Mouse (Mus musculus): Measurements from ENCODE around the gene Pom121l2.

The Pom121l2 gene

DNA sequence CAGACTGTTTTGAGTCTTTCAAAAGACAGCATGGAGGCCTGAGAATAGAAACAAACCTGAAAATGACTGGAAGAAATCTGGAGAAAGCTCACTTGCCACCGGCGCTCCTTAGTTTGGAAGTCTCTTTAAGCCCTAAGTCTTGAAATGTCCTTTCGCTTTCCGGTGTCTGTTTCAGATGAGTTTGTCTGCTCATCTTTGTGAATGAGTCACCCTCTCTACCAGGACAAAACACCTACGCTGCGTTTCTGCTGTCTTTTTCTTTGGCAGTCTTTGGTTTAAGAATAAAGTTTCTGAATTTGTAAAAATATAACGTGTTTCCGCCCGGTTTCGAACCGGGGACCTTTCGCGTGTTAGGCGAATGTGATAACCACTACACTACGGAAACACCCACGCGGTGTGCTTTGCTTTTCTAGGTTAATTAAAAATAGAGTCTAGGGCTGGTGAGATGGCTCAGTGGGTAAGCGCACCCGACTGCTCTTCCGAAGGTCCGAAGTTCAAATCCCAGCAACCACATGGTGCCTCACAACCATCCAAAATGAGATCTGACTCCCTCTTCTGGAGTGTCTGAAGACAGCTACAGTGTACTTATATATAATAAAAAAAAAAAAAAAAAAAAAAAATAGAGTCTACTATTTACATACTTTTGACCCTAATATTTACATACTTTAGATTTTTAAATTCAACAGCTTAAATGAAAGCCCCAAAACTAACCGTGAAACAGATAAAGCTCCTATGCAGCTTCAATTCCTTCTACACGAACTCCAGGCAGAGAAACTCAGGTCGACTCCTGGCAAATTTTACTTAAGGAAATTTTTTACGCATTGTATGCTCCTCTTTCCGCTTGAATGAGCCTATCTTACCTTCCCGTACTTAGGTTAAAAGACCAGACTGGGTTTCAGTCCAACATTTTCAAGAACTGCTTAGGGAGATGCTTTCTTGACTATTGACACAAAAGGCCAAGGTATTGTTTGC, 34.8 kb downstream of the Pom121l2 start:
- peak; percentile 95 for DNase-seq (ENCODE audit: low read depth, low spot score)

DNA sequence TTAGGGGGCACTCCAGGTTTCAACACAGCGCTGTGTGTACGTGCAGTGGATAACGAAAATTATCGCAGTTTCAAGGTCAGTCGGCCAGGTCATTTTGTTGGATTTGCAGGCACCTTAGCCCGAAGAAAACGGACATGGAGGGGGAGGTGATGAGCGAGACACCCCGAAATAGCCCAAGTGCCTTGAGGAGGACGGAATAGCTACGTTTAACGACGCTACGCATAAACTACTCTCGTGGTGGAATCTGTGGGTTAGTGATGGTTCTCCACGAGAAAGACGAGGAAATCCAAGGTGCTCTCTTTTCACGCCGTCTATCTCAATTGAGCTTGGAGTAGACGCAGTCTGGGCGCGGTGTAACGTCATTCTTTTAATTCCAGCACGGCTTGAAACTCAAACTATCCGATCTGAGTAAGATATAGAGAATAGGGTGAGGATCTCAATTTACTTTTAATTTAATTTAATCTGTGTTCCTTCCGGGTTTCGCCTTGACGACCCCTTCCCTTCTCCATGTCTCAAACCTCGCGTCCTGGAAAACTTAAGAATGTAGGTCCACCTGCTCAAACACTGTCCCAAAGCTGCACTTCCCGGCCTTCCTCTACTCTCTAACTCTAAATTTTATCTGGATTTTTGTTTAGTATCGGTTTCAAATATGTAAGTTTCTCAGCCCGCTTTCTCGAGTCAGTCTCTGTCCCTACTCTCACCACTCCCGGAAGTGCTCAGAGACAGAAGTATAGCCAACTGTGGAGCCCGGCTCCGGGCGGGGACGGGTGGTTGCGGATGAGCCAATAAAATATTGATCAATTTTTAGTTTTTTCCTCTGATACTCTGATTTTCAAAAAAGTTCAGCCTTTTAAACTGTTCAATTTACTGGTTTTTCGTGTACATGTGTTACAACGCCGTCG, 39.2 kb downstream of the Pom121l2 start:
- peak; percentile 61 for DNase-seq (ENCODE audit: low read depth, low spot score)

DNA sequence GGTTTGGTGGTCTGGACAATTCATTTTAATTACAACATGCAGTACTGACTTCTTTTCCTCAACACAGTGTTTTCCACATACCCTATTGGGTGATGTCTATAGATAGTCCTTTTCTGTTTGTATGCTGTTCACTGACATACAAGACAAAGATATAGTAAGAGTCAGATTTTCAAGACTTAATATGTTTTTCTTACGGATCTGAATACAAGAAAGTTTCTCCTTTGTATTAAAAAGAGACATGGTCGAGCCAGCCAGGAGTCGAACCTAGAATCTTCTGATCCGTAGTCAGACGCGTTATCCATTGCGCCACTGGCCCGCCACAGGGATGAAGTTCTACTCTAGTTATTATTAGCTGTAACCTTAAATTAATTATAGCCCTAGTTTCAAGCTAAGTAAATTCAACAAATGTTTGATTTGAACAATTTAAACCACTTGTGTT, 39.9 kb downstream of the Pom121l2 start:
- peak; percentile 87 for DNase-seq (ENCODE audit: low read depth, low spot score)

DNA sequence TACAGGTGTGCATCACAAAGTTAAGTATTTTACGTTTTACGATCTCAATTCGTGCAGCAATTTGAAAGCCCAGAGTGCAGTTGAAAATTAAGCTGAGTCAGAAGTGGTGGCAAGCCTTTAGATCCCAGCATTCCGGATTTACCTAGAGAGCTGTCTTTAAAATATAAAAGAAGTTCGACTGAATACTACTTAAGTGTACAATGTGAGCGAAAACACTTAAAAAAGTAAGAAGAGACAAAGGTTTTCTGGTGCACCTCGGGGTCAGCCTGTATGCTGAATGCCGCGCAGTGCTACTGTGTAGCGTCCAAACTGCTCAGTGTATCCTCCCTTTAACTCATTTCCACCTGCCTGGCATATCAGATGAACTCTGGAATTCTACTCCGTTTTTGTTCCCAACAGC, 40.6 kb downstream of the Pom121l2 start:
- DNase-seq (ENCODE audit: low read depth, low spot score): peak; percentile 62

DNA sequence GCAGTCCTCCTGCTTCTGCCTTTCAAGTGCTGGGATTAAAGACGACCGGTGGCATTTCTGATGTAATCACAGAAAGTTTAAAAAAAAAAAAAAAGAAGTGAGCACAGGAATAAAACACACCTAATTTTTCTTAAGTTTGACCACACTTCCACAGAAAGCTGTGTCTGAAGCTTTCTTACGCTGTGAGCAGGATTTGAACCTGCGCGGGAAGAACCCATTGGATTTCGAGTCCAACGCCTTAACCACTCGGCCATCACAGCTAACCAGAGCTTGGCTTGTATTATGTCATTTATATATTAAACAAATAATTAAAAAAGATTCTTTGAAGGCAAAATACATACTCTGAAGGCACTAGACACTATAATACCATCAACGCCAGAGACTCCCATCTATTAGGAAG, 41.2 kb downstream of the Pom121l2 start:
- peak; percentile 97 for DNase-seq (ENCODE audit: low read depth, low spot score)

DNA sequence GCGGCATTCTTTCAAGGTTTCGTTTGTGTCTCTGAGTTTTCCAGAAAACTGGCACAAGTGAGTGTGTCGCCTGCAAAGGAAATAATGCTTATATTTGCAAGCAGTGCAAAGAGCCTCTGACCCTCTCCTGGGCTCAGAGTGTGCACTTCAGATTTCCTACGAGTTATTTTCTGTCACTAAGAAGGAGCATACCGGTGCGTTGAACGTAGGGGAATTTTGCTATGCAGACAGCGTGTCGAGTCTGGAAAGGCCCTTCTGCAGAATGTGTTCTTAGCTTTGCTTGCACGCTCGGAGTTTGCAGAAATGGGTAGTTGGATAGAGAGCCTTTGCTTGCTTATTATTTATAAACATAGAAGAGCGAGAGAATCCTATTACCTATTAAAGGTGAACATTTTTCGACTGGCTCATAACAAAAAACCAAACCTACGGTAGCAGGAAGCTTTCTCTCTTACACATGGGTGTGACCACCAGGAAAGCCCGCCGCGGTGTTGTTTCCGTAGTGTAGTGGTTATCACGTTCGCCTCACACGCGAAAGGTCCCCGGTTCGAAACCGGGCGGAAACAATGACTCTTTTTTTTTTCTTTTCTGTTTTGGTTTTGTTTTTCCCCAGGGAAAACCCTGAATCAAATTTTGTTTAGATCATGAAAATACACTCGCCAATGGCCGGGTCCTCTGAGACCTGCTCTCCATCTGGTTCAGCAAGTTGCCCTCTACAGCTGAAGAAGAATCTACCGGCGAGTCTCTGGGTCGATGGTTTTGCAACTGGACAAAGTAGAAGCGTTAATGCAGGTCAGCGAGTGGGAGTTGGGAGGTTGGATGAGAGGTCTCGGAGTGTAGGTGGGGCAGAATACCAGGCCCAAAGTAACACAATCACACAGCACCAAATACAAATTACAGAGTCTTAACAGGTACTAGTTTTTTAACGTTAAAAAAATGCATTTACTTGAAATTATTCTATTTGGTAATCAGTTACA, 45.4 kb downstream of the Pom121l2 start:
- peak; percentile 92 for DNase-seq (ENCODE audit: low read depth, low spot score)

DNA sequence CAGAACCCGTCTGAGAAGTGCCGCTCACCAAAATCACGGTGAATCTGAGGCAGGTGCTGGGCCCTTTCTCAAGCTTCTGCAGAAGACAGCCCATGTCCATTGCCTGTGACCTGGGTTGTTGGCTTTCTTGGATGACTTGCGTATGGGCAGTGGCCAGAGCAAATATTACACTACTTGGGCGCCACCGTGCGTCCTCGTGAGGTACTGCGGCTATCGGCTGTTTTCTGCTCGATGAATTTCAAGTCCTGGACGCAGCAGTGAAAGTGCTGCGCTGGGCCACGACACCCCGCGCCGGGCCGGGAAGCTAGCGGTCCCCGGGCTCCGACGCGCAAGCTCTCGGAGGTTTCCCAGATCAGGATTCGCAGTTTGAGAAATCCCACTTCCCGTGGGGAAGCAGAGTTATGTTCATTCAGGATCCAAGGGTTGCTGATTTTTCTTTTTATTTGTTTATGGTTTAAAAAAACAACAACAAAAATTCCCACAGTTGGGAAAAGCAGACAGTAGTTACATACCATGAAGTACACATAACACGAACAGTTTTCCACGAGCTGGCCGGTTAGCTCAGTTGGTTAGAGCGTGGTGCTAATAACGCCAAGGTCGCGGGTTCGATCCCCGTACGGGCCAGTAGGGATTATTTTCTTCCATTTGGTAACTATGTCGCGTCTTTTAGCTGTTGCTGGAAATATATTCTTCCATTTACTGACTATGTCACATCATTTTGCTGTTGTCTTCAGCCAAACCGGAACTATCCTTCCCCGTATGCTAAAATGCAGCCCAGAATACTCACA, 47.9 kb downstream of the Pom121l2 start:
- peak; percentile 97 for DNase-seq (ENCODE audit: low read depth, low spot score)

DNA sequence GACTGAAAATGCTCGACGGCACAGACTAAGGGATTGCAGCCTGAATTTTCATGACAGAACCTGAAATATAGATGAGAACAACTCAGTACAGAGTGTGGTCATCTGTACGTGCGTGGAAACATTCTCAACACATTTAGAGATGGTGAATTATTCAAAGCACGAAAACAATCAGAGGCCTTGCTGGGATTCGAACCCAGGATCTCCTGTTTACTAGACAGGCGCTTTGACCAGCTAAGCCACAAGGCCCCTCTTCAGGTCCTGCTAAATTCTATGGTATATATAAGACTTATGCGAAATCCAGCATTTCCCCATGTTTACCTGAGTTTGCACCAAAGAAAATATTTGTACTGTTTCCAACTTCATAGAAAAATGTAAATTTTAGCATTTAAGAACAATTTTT, 48.9 kb downstream of the Pom121l2 start:
- peak; percentile 77 for DNase-seq (ENCODE audit: low read depth, low spot score)

DNA sequence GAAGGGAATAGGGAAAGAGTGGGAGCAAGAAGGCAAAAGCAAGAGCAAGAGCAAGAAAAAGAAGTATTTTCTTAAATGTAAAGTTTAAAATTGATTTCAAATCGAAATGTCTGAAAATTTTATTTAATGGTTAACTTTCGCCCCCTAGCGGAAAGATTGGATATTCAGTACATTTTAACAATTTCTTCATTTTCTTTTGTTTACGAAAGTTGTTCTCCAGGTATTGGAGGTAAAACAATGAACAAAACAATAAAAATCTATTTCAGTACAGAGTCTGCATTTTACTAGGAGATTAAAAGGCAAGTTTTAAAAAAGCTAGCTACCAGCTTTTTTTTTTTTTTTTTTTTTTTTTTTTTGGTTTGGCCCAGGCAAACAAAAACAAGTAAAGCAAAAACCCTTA, 49.5 kb downstream of the Pom121l2 start:
- DNase-seq (ENCODE audit: low read depth, low spot score): peak; percentile 67

DNA sequence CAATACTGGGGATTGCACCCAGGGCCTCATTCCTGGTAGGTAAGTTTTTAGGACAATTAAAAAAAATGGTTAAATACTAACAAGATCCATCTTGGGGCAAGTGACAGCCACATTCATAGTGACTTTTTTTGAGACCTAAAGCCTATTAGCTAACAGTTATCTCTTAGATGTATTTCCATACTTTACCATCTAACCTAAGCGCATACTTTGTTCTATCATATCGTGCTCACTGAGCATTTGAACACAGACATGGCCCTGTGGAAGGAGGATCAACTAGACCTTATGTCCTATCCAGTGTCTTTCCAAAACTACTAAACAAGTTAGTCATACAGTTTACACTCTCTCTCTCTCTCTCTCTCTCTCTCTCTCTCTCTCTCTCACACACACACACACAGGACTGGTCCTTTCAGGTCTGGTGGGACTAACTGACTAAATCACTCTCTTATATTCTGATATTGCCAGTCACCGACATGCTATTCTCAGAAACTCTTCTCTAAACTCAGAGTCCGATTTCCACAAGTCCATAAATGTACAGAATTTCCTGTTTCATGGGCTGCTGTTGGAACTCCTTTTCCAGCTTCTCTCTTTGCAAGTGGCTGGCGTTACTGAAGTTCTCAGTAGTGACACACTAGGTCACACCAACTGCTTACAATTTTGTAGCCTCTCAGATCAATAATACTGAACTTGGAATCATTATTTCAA, 52.9 kb downstream of the Pom121l2 start:
- peak; percentile 49 for DNase-seq (ENCODE audit: low read depth, low spot score)

DNA sequence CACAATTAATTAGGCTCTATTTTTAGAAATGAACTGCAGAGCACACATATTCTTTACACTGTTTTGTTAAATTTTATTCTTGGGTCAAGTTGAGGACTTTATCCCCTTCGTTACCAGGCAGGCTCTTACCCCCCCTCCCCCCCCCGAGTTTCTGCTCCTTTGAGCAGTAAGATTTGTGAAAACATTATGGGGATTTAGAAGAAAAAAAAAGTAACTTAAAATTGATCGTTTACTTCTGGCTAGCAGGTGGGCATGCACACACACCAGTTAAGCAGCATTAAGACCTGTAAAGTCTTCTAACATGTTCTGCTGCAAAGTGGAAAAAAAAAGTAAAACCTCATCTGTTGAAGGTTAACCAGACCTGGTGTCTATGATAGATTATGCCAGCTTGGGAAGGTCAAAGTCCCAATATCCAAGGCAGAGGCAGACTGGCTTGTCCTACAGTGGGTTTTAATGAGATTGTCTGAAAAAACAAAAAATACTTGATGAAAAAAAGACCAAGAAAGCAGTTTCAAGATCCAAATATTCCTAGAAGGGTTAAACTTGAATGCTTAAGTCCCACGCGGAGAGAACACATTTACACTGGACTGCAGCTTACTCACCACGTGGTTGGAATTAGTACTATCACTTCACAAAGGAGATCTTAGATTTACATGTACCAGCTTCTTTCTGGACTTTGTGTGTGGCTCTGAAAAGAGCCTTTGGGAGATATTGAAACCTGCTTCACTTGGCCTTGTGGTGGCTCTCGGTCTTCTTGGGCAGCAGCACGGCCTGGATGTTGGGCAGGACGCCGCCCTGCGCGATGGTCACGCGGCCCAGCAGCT, 53.7 kb downstream of the Pom121l2 start:
- DNase-seq (ENCODE audit: low read depth, low spot score): peak; percentile 61

DNA sequence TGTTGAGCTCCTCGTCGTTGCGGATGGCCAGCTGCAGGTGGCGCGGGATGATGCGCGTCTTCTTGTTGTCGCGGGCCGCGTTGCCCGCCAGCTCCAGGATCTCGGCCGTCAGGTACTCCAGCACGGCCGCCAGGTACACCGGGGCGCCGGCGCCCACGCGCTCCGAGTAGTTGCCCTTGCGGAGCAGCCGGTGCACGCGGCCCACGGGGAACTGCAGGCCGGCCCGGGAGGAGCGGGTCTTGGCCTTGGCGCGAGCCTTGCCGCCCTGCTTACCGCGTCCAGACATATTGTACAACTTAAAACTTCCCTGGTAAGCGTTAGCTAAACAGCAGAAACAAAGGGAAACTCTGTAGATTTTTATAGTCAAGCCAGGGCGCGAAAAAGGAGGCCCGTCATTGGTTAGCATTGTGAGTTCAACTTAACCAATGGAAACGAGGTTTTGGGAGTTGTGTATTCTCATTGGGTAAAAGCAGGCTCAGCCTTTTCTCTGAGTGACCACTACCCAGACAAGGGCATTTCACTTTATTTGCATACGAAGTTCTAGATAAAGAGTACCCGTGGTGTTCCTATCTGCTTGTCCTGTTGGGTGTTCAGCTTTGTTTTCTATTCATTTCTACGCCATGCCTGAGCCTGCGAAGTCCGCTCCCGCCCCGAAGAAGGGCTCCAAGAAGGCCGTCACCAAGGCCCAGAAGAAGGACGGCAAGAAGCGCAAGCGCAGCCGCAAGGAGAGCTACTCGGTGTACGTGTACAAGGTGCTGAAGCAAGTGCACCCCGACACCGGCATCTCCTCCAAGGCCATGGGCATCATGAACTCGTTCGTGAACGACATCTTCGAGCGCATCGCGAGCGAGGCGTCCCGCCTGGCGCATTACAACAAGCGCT, 54.5 kb downstream of the Pom121l2 start, which contains the start of the genes Hist1h2ah and Hist1h2bk:
TSS of gene Hist1h2ah (minus strand) at position 302 of the 882 bp plus-strand sequence.
TSS of gene Hist1h2bk (plus strand) at position 604 of the 882 bp plus-strand sequence.
- peak; percentile 97 for DNase-seq (ENCODE audit: low read depth, low spot score)

DNA sequence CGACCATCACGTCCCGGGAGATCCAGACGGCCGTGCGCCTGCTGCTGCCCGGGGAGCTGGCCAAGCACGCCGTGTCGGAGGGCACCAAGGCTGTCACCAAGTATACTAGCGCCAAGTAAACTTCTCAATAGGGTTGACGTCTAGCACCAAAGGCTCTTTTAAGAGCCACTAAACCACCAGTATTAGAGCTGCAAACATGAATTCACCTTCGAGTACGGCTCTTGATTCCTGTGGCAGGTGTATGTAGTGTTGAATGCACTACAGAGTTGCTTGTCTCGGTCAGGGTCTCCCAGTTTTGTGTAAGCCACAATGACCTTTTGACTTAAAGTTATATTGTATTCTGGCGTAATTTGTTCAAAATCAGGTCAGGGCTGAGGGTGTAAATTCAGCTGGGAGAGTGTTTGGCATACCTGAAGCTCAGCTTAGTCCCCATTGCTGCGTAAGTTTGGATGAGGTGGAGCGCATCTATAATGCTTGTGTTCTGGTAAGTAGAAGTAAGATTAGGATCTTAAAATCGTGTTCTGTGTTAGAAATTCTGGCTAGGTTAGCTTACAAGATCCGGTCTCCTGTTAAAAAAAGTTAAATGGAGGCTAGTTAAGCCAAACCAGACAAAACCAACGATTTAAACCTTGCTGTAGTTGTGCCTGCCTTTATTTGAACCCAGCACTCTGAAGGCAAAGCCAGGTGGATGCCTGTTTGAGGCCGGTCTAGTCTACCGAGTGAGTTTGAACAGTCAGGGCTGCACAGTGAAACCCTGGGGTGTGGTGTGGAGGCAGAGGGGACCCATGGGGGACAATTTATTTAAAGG, 55.4 kb downstream of the Pom121l2 start:
- peak; percentile 59 for DNase-seq (ENCODE audit: low read depth, low spot score)

DNA sequence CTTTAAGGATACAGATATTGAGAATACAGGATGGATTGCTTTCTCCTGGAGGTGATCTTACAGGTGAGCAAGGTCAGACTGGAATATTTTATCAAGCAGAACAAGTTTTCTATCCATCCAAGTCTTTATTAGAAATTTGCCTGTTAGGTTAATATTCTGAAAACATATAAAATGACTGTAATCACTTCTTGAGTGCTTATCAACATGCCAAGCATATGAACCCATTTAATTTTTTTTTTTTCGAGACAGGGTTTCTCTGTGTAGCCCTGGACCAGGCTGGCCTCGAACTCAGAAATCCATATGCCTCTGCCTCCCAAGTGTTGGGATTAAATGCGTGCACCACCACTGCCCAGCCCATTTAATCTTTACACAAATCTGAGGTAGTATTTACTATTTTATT, 56.0 kb downstream of the Pom121l2 start:
- DNase-seq (ENCODE audit: low read depth, low spot score): peak; percentile 33

DNA sequence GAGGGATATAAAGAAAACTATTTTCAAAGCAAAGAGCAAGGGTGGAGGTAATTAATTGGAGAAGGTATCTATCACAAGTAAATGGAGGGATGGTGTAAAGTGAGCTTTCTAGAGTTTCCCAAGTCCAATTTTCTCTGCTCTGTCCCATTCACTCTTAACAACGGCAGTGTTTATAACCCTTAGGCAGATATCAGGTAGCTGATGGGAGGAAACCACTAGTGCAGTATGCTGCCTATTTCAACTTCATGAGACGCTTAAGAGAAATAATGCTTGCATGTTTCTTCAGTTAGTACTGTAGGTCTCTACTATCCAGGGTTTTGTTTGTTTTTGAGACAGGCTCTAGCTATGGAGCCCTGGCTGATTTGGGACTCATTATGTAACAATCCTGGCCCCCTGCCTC, 56.4 kb downstream of the Pom121l2 start:
- DNase-seq (ENCODE audit: low read depth, low spot score): no peak
